Mouse (Mus musculus) myocyte (in vitro differentiated cells): Measurements from ENCODE around the gene Pard3. TPM values are rescaled to one million over a fixed set of nuclear protein-coding genes. Genes with fewer than 3 reads are reported as not detected.

ENCODE experiments used
- H3K27me3 ChIP-seq: one replicate; pipeline ENCODE4 v1.6.1; 2011; ENCODE audit not compliant: control insufficient read depth, insufficient read depth, insufficient read length
- H3K36me3 ChIP-seq: one replicate; pipeline ENCODE4 v1.6.1; 2011; ENCODE audit not compliant: control insufficient read depth, insufficient read depth
- H3K4me2 ChIP-seq: one replicate; pipeline ENCODE4 v1.6.1; 2011; ENCODE audit warnings: low read depth, control low read depth
- H3K4me3 ChIP-seq: one replicate; pipeline ENCODE4 v1.5.1; 2011; ENCODE audit warnings: mild to moderate bottlenecking, control low read depth, moderate library complexity
- H3K79me2 ChIP-seq: one replicate; pipeline ENCODE4 v1.6.1; 2011; ENCODE audit not compliant: control insufficient read depth, insufficient read depth
- H3ac ChIP-seq: one replicate; pipeline ENCODE4 v1.6.1; 2011; ENCODE audit not compliant: control insufficient read depth, insufficient read length
- CEBPB ChIP-seq: IDR thresholded peaks from 2 replicates; pipeline ENCODE4 v1.6.1; 2011; ENCODE audit warnings: mild to moderate bottlenecking, moderate library complexity; ENCODE audit not compliant: poor library complexity, insufficient read depth, severe bottlenecking
- E2F4 ChIP-seq: IDR thresholded peaks from one replicate; pipeline ENCODE4 v1.6.1; 2011; ENCODE audit warnings: mild to moderate bottlenecking, control low read depth, moderate library complexity; ENCODE audit not compliant: insufficient read depth
- MAX ChIP-seq: IDR thresholded peaks from one replicate; pipeline ENCODE4 v1.6.1; 2011; ENCODE audit warnings: low read depth, mild to moderate bottlenecking, control low read depth
- MYOD1 ChIP-seq, 3 experiments: IDR thresholded peaks; one replicate each; pipeline ENCODE4 v1.6.1; 2011; ENCODE audit warnings: control low read depth in 2 of 3, low read depth in 2 of 3, mild to moderate bottlenecking in 2 of 3, moderate library complexity in 1 of 3; ENCODE audit not compliant: insufficient read length in 2 of 3, control insufficient read depth in 1 of 3
- MYOG ChIP-seq, 3 experiments: IDR thresholded peaks; one replicate each; pipeline ENCODE4 v1.6.1; 2011; ENCODE audit warnings: control low read depth in 2 of 3, low read depth in 2 of 3, mild to moderate bottlenecking in 2 of 3; ENCODE audit not compliant: insufficient read length in 2 of 3, control insufficient read depth in 1 of 3, insufficient read depth in 1 of 3
- POLR2A ChIP-seq: IDR thresholded peaks from one replicate; pipeline ENCODE4 v1.6.1; 2011; ENCODE audit warnings: low read depth, mild to moderate bottlenecking, control low read depth, moderate library complexity; ENCODE audit not compliant: insufficient read length
- POLR2AphosphoS2 ChIP-seq: IDR thresholded peaks from one replicate; pipeline ENCODE4 v1.6.1; 2011; ENCODE audit warnings: low read depth, control low read depth; ENCODE audit not compliant: insufficient read length
- REST ChIP-seq: IDR thresholded peaks from one replicate; pipeline ENCODE4 v1.6.1; 2011; ENCODE audit warnings: mild to moderate bottlenecking, control low read depth, moderate library complexity; ENCODE audit not compliant: insufficient read depth, insufficient read length
- SRF ChIP-seq: IDR thresholded peaks from one replicate; pipeline ENCODE4 v1.6.1; 2011; ENCODE audit warnings: low read depth; ENCODE audit not compliant: control insufficient read depth, insufficient read length
- TCF12 ChIP-seq: IDR thresholded peaks from one replicate; pipeline ENCODE4 v1.6.1; 2011; ENCODE audit warnings: mild to moderate bottlenecking, control low read depth; ENCODE audit not compliant: poor library complexity, insufficient read depth, severe bottlenecking
- TCF3 ChIP-seq: IDR thresholded peaks from one replicate; pipeline ENCODE4 v1.6.1; 2011; ENCODE audit warnings: low read depth, control low read depth; ENCODE audit not compliant: insufficient read length
- USF1 ChIP-seq: IDR thresholded peaks from one replicate; pipeline ENCODE4 v1.6.1; 2011; ENCODE audit warnings: low read depth, mild to moderate bottlenecking, control low read depth, moderate library complexity
- polyA plus RNA-seq: library from polyadenylated mRNA; unstranded; fragments of >200 nt; fragmentation: generic; extraction: Trizol; gene quantifications from one replicate; pipeline ENCODE4 v1.2.1, GENCODE M21; 2012; ENCODE audit warnings: missing spikeins

Pard3 gene
- polyA plus RNA-seq, 1 experiment = 24.3 TPM

DNA sequence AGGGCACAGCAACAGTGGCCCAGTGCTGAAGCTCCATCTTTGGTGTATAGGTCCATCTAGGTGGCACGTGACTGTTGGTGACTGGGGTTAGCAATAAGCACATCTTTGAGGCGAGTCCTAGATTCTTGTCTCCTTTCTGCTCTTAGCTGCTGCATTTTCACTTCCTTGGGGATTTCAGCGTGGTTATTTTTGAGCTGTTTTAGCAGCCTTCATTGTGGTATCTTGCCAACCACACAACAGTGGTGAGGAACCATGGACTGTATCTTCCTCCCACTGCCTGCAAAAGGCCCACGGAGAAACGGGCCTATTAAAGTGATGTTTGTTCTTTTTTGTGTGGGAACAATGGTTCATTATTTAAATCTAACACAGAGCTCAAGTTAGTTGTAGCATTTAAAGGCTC, 363.2 kb downstream of the Pard3 start:
- Histone ChIP-seq H3K4me2 (no peak overlapping the region), H3K4me3 (no peak overlapping the region), H3K36me3 (peaks cover 23% of the 10 kb centered on the region), H3K27me3 (no peaks in the 10 kb centered on the region), H3ac (no peak overlapping the region), H3K79me2 (no peaks in the 10 kb centered on the region)
- TF ChIP-seq MYOD1 (IDR thresholded peaks at IDR 0.05; ENCODE audit: control insufficient read depth in 1 of 3, insufficient read length in 2 of 3, low read depth in 2 of 3) = no peak
- no peak for TF ChIP-seq TCF3
- TF ChIP-seq MAX = no peak
- TF ChIP-seq SRF = no peak
- no peak for TF ChIP-seq TCF12
- TF ChIP-seq REST = no peak
- no peak for TF ChIP-seq USF1
- no peak for TF ChIP-seq MYOG (IDR thresholded peaks at IDR 0.05; ENCODE audit: control insufficient read depth in 1 of 3, insufficient read depth in 1 of 3, insufficient read length in 2 of 3, low read depth in 2 of 3)
- TF ChIP-seq POLR2AphosphoS2 = no peak
- TF ChIP-seq CEBPB = no peak
- no peak for TF ChIP-seq E2F4
- TF ChIP-seq POLR2A = no peak

GRCm38 (mm10) chr8:127428004-127428403, 364.3 kb downstream of the Pard3 start:
- no peaks in the 10 kb centered on the region for H3K27me3 ChIP-seq
- no peak overlapping the region for H3ac ChIP-seq
- H3K4me3 ChIP-seq = no peak overlapping the region
- no peak for TF ChIP-seq SRF
- TF ChIP-seq USF1 = no peak
- no peak for TF ChIP-seq POLR2A
- TF ChIP-seq MAX = no peak
- TF ChIP-seq MYOD1 (IDR thresholded peaks at IDR 0.05; ENCODE audit: control insufficient read depth in 1 of 3, insufficient read length in 2 of 3, low read depth in 2 of 3) = no peak
- TF ChIP-seq TCF12 = no peak
- TF ChIP-seq TCF3 = no peak
- no peak for TF ChIP-seq POLR2AphosphoS2
- TF ChIP-seq REST = no peak
- TF ChIP-seq MYOG (IDR thresholded peaks at IDR 0.05; ENCODE audit: control insufficient read depth in 1 of 3, insufficient read depth in 1 of 3, insufficient read length in 2 of 3, low read depth in 2 of 3) = no peak
- no peak for TF ChIP-seq CEBPB
- TF ChIP-seq E2F4 = no peak
- H3K79me2 ChIP-seq = no peaks in the 10 kb centered on the region
- peaks cover 23% of the 10 kb centered on the region for H3K36me3 ChIP-seq
- no peak overlapping the region for H3K4me2 ChIP-seq

DNA sequence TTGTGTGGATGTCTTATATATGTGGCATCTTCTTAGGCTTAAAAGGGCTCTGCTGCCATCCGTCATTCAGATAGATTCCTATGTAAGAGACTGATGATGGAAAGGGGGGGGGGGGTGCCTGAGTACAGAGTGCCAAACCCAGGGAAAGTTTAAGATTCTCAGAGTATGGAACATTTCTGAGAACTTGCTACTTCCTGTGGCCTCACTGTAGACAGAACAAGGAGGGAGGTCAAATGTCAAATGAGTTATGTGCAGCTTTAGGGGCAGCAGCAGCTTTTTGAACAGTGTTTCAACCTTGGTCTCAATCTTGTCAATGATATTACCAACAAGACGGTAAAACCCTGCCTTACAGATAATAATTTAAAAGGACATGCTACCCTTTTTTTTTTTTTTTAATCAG, 367.5 kb downstream of the Pard3 start:
- no peak overlapping the region for H3K4me3 ChIP-seq
- no peaks in the 10 kb centered on the region for H3K79me2 ChIP-seq
- H3ac ChIP-seq = no peak overlapping the region
- no peak overlapping the region for H3K4me2 ChIP-seq
- H3K36me3 ChIP-seq = peaks cover 12% of the 10 kb centered on the region
- H3K27me3 ChIP-seq = no peaks in the 10 kb centered on the region
- TF ChIP-seq MYOG (IDR thresholded peaks at IDR 0.05; ENCODE audit: control insufficient read depth in 1 of 3, insufficient read depth in 1 of 3, insufficient read length in 2 of 3, low read depth in 2 of 3) (no peak), CEBPB (no peak), E2F4 (no peak), SRF (no peak), TCF3 (no peak)

DNA sequence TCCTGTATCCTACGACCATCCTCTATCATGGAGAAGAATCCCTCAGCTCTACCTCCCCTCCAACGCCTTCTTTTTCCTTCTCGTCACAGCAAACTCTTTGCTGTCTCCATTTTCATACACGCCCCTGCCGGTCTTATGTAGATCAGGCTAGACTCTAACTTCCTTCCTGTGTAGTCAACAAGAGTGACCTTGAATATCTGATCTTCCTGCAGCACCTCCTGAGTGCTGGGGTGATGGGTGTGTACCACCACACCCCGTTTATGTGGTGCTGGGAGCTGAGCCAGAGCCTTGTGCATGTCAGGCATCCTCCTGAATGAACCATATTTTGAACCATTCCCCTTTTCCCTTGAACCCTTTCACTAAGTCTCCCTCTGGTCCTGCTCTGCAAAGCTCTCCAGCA, 372.3 kb downstream of the Pard3 start:
- no peak for TF ChIP-seq TCF12
- no peak for TF ChIP-seq POLR2A
- no peak for TF ChIP-seq TCF3
- no peak for TF ChIP-seq POLR2AphosphoS2
- no peak for TF ChIP-seq CEBPB
- TF ChIP-seq SRF = no peak
- no peak for TF ChIP-seq REST
- no peak for TF ChIP-seq MYOD1 (IDR thresholded peaks at IDR 0.05; ENCODE audit: control insufficient read depth in 1 of 3, insufficient read length in 2 of 3, low read depth in 2 of 3)
- TF ChIP-seq USF1 = no peak
- no peak for TF ChIP-seq E2F4
- TF ChIP-seq MYOG (IDR thresholded peaks at IDR 0.05; ENCODE audit: control insufficient read depth in 1 of 3, insufficient read depth in 1 of 3, insufficient read length in 2 of 3, low read depth in 2 of 3) = no peak
- no peak for TF ChIP-seq MAX
- Histone ChIP-seq H3K27me3 (no peaks in the 10 kb centered on the region), H3K4me3 (no peak overlapping the region), H3K4me2 (no peak overlapping the region), H3K36me3 (peaks cover 6% of the 10 kb centered on the region), H3K79me2 (no peaks in the 10 kb centered on the region), H3ac (no peak overlapping the region)

GRCm38 (mm10) chr8:127437613-127438235, 374.0 kb downstream of the Pard3 start:
- Histone ChIP-seq H3K4me2 (no peak overlapping the region), H3K79me2 (no peaks in the 10 kb centered on the region), H3K36me3 (peaks cover 6% of the 10 kb centered on the region), H3K27me3 (no peaks in the 10 kb centered on the region), H3ac (no peak overlapping the region), H3K4me3 (no peak overlapping the region)
- TF ChIP-seq POLR2AphosphoS2 (no peak), E2F4 (no peak), MYOG (IDR thresholded peaks at IDR 0.05; ENCODE audit: control insufficient read depth in 1 of 3, insufficient read depth in 1 of 3, insufficient read length in 2 of 3, low read depth in 2 of 3) (no peak), POLR2A (no peak), SRF (no peak), MYOD1 (IDR thresholded peaks at IDR 0.05; ENCODE audit: control insufficient read depth in 1 of 3, insufficient read length in 2 of 3, low read depth in 2 of 3) (no peak), REST (no peak), MAX (no peak), TCF3 (no peak), CEBPB (no peak), TCF12 (no peak), USF1 (no peak)
